Mouse (Mus musculus) CD4-positive, CD25-positive, alpha-beta regulatory T cell, adult 4 months (primary cell): ENCODE results near the gene Olfr38. TPM values are rescaled to one million over a fixed set of nuclear protein-coding genes. Genes with fewer than 3 reads are reported as not detected.

Experiments
- ATAC-seq: one replicate; pipeline ENCODE4 v1.8.0; 2017
- polyA plus RNA-seq, 2 experiments: library from polyadenylated mRNA; unstranded; fragments of 100-300 nt; shearing (Covaris generic); gene quantifications; one replicate each; pipeline ENCODE4 v1.2.1; 2017

Olfr38 gene
- not detected for polyA plus RNA-seq

- no peak for ATAC-seq
Observed at GRCm38 (mm10) chr6:42756104-42756503, at the start of gene Olfr38. TSS of gene Olfr38 (plus strand) at chr6:42756404.

GRCm38 (mm10) chr6:42709291-42710211 is 46.7 kb upstream of the Olfr38 start, which contains the start of gene Tcaf1:
TSS of gene Tcaf1 (minus strand) at chr6:42710088.
- no peak for ATAC-seq

GRCm38 (mm10) chr6:42714668-42715067 is 41.5 kb upstream of the Olfr38 start:
- ATAC-seq: no peak

GRCm38 (mm10) chr6:42717973-42718372 is 38.2 kb upstream of the Olfr38 start:
- ATAC-seq: no peak

GRCm38 (mm10) chr6:42739071-42739470 is 17.1 kb upstream of the Olfr38 start, which contains the start of gene Olfr453:
TSS of gene Olfr453 (plus strand) at chr6:42739371.
- ATAC-seq: no peak

- no peak for ATAC-seq
Observed at GRCm38 (mm10) chr6:42742303-42742702, 13.9 kb upstream of the Olfr38 start.

GRCm38 (mm10) chr6:42747846-42748245 is 8.4 kb upstream of the Olfr38 start:
- no peak for ATAC-seq

- no peak for ATAC-seq
Observed at GRCm38 (mm10) chr6:42777066-42777465, 20.9 kb downstream of the Olfr38 start.

GRCm38 (mm10) chr6:42784793-42785192 is 28.6 kb downstream of the Olfr38 start, which contains the start of gene Olfr452:
TSS of gene Olfr452 (plus strand) at chr6:42785093.
- ATAC-seq: no peak

- no peak for ATAC-seq
Observed at GRCm38 (mm10) chr6:42790247-42790948, 34.2 kb downstream of the Olfr38 start.

GRCm38 (mm10) chr6:42790949-42791556 is 34.8 kb downstream of the Olfr38 start:
- ATAC-seq: no peak

- ATAC-seq: no peak
Observed at GRCm38 (mm10) chr6:42794982-42795381, 38.8 kb downstream of the Olfr38 start.

- no peak for ATAC-seq
Observed at GRCm38 (mm10) chr6:42811639-42812038, 55.4 kb downstream of the Olfr38 start, which contains the start of gene Olfr450. TSS of gene Olfr450 (plus strand) at chr6:42811939.

Other genes with a start within 250 kb of the Olfr38 start
- gene Olfr455, start 208.8 kb upstream of the Olfr38 start, polyA plus RNA-seq: not detected
- not detected for gene Tcaf3, start 158.7 kb upstream of the Olfr38 start, polyA plus RNA-seq
- gene Tcaf2, start 111.2 kb upstream of the Olfr38 start, polyA plus RNA-seq: not detected
- not detected for gene Tcaf1, start 46.3 kb upstream of the Olfr38 start, polyA plus RNA-seq
- gene Olfr453, start 17.0 kb upstream of the Olfr38 start, polyA plus RNA-seq: not detected
- not detected for gene Olfr452, start 28.7 kb downstream of the Olfr38 start, polyA plus RNA-seq
- not detected for gene Olfr450, start 55.5 kb downstream of the Olfr38 start, polyA plus RNA-seq
- not detected for gene Olfr449, start 78.0 kb downstream of the Olfr38 start, polyA plus RNA-seq
- not detected for gene Olfr448, start 134.0 kb downstream of the Olfr38 start, polyA plus RNA-seq
- gene Olfr447, start 152.5 kb downstream of the Olfr38 start, polyA plus RNA-seq: not detected
- gene Olfr446, start 165.0 kb downstream of the Olfr38 start, polyA plus RNA-seq: not detected
- gene Olfr444, start 192.7 kb downstream of the Olfr38 start, polyA plus RNA-seq: not detected